Mouse (Mus musculus) heart, postnatal 10 days (tissue): ENCODE results near the gene Flot1. TPM values are rescaled to one million over a fixed set of nuclear protein-coding genes. Genes with fewer than 3 reads are reported as not detected.
"Not testable (repeated sequence)": the region's sequence is repeated elsewhere in the genome, so short reads cannot be mapped to it uniquely, and the experiment has no call there.

Source experiments
- DNase-seq, 2 experiments: peaks; one replicate each; pipeline ENCODE4 v3.0.0; 2021
- intact Hi-C: fragments of 180-260 bp; cut with DNase I; formaldehyde crosslinking; loops from one replicate; pipeline ENCODE4 v1.15.1; 2025
- total RNA-seq, 2 experiments: library from RNA; stranded (reverse); gene quantifications; 2 replicates each; pipeline ENCODE4 v1.2.3; 2021

The Flot1 gene
- total RNA-seq, 2 experiments from 2014 or later, result 114 to 124 TPM

- DNase-seq, result no peak
Observed at GRCm38 (mm10) chr17:35834696-35835422, 11.8 kb downstream of the Flot1 start.

GRCm38 (mm10) chr17:35835424-35836140 is 12.6 kb downstream of the Flot1 start:
- no peak for DNase-seq
- intact Hi-C loops, result loop anchor here (1.0 to 2.0 kb wide), 2 partner anchors 38 to 81 kb away; partner anchors contain the start of genes Mrps18b and Ppp1r10

More at GRCm38 (mm10) chr17:35834696-35835422, 11.8 kb downstream of the Flot1 start:
- intact Hi-C loops, result loop anchor here (5.0 kb wide), 1 partner anchor 157 kb away; no protein-coding TSS in a partner anchor

GRCm38 (mm10) chr17:35836178-35836965 is 13.3 kb downstream of the Flot1 start:
- intact Hi-C loops, result loop anchor here (1.0 to 2.0 kb wide), 2 partner anchors 37 to 80 kb away; partner anchors contain the start of genes Mrps18b and Ppp1r10
- peak; percentile 88 to 93 for DNase-seq

- peak; percentile 87 to 91 for DNase-seq
- intact Hi-C loops, result loop anchor here (1.0 to 2.0 kb wide), 2 partner anchors 36 to 80 kb away; partner anchors contain the start of genes Mrps18b and Ppp1r10
Observed at GRCm38 (mm10) chr17:35836991-35837422, 14.0 kb downstream of the Flot1 start.

GRCm38 (mm10) chr17:35837487-35837886 is 14.5 kb downstream of the Flot1 start:
- intact Hi-C loops, result loop anchor here (2.0 kb wide), 1 partner anchor 79 kb away; the partner anchor contains the start of genes Mrps18b and Ppp1r10
- DNase-seq, result peak; percentile 67 to 68

GRCm38 (mm10) chr17:35838122-35838544 is 15.1 kb downstream of the Flot1 start, which contains the start of gene Tubb5:
Tubb5 (minus strand) TSS chr17:35838306.
- DNase-seq, result peak; percentile 97
- intact Hi-C loops, result no loop called here

- intact Hi-C loops, result no loop called here
- DNase-seq, result peak; percentile 39 to 41
Observed at GRCm38 (mm10) chr17:35838570-35838969, 15.5 kb downstream of the Flot1 start.

- intact Hi-C loops, result not testable (repeated sequence)
- DNase-seq, result peak in 1 of 2 experiments; percentile 39
Observed at GRCm38 (mm10) chr17:35839002-35839401, 16.0 kb downstream of the Flot1 start.

GRCm38 (mm10) chr17:35840561-35840960 is 17.5 kb downstream of the Flot1 start:
- DNase-seq, result no peak
- intact Hi-C loops, result no loop called here

GRCm38 (mm10) chr17:35841076-35841950 is 18.3 kb downstream of the Flot1 start, which contains the start of gene Mdc1:
Mdc1 (plus strand) TSS chr17:35841515.
- DNase-seq, result peak; percentile 99 to 100
- intact Hi-C loops, result no loop called here

- intact Hi-C loops, result no loop called here
- DNase-seq, result no peak
Observed at GRCm38 (mm10) chr17:35842006-35842405, 19.0 kb downstream of the Flot1 start.

- DNase-seq, result no peak
- intact Hi-C loops, result no loop called here
Observed at GRCm38 (mm10) chr17:35843514-35843913, 20.5 kb downstream of the Flot1 start.

- no peak for DNase-seq
- intact Hi-C loops, result no loop called here
Observed at GRCm38 (mm10) chr17:35848112-35848511, 25.1 kb downstream of the Flot1 start.

- intact Hi-C loops, result no loop called here
- no peak for DNase-seq
Observed at GRCm38 (mm10) chr17:35850974-35851373, 27.9 kb downstream of the Flot1 start.

- DNase-seq, result no peak
- intact Hi-C loops, result no loop called here
Observed at GRCm38 (mm10) chr17:35859371-35859770, 36.3 kb downstream of the Flot1 start.

- no peak for DNase-seq
- intact Hi-C loops, result loop anchor here (2.0 kb wide), 1 partner anchor 15 kb away; no protein-coding TSS in a partner anchor
Observed at GRCm38 (mm10) chr17:35859835-35860234, 36.8 kb downstream of the Flot1 start.

GRCm38 (mm10) chr17:35860831-35861197 is 37.8 kb downstream of the Flot1 start:
- intact Hi-C loops, result loop anchor here (2.0 kb wide), 1 partner anchor 16 kb away; no protein-coding TSS in a partner anchor
- no peak for DNase-seq

- peak; percentile 95 to 96 for DNase-seq
- intact Hi-C loops, result loop anchor here (2.0 kb wide), 1 partner anchor 17 kb away; no protein-coding TSS in a partner anchor
Observed at GRCm38 (mm10) chr17:35861198-35861857, 38.3 kb downstream of the Flot1 start, which contains the start of gene Nrm. Nrm (plus strand) TSS chr17:35861318.
